Mouse (Mus musculus): ENCODE results near the gene Ppp1r9a. TPM values are rescaled to one million over a fixed set of nuclear protein-coding genes. Genes with fewer than 3 reads are reported as not detected.

The Ppp1r9a gene
- polyA plus RNA-seq, 1 experiment from 2014 or later, result 40.1 TPM

GRCm38 (mm10) chr6:5079108-5079507, 176.4 kb downstream of the Ppp1r9a start:
- 86% methylated on average over 1 of the region's 1 CpGs for WGBS

GRCm38 (mm10) chr6:5080094-5080493, 177.4 kb downstream of the Ppp1r9a start:
- Histone ChIP-seq H3K9ac (ENCODE audit: low read depth, low read length) (no peak overlapping the region), H3K9me3 (ENCODE audit: control insufficient read depth, low read length) (no peaks in the 10 kb centered on the region), H3K27me3 (replicated peaks; ENCODE audit: control insufficient read depth, insufficient read depth, low read length) (no peaks in the 10 kb centered on the region), H3K36me3 (ENCODE audit: control insufficient read depth, insufficient read depth, low read length) (no peaks in the 10 kb centered on the region), H3K4me3 (ENCODE audit: low read length) (no peak overlapping the region), H3K4me2 (ENCODE audit: low read length) (no peak overlapping the region), H3K27ac (ENCODE audit: low read depth, low read length) (no peak overlapping the region), H3K4me1 (ENCODE audit: control insufficient read depth, insufficient read depth, low read depth, low read length) (no peaks in the 10 kb centered on the region; the same call in 1 of the 2 replicates)
- 39% methylated on average over 5 of the region's 5 CpGs for WGBS
- ATAC-seq, result no peak

More at GRCm38 (mm10) chr6:5079108-5079507, 176.4 kb downstream of the Ppp1r9a start:
- no peak overlapping the region for H3K4me2 ChIP-seq (ENCODE audit: low read length)
- H3K4me3 ChIP-seq (ENCODE audit: low read length), result no peak overlapping the region
- no peaks in the 10 kb centered on the region for H3K9me3 ChIP-seq (ENCODE audit: control insufficient read depth, low read length)
- no peaks in the 10 kb centered on the region for H3K36me3 ChIP-seq (ENCODE audit: control insufficient read depth, insufficient read depth, low read length)
- no peak for ATAC-seq
- H3K9ac ChIP-seq (ENCODE audit: low read depth, low read length), result no peak overlapping the region
- no peaks in the 10 kb centered on the region; the same call in 1 of the 2 replicates for H3K4me1 ChIP-seq (ENCODE audit: control insufficient read depth, insufficient read depth, low read depth, low read length)
- no peaks in the 10 kb centered on the region for H3K27me3 ChIP-seq (replicated peaks; ENCODE audit: control insufficient read depth, insufficient read depth, low read length)
- H3K27ac ChIP-seq (ENCODE audit: low read depth, low read length), result no peak overlapping the region

DNA sequence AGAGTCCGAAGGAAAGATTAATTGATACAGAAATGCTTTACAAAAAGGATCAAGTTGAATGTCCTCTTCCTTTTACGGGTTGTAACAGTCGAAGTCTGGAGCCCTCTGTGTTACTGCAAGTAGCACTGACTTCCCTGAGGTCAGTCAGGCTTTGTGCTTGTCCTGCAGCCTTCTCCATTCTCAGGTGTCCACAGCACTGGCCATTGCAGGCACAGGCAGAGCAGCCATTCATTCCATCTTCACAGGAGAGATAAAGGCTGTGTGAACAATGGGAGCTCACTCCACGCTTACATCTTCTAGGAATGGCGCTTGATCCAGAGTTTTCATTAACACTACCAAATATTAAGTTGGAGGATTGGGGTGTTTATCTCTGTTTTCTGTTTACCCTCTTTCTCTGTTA, 177.8 kb downstream of the Ppp1r9a start:
- no peaks in the 10 kb centered on the region for H3K9me3 ChIP-seq (ENCODE audit: control insufficient read depth, low read length)
- ATAC-seq, result no peak
- 34% methylated on average over 5 of the region's 5 CpGs for WGBS
- H3K4me1 ChIP-seq (ENCODE audit: control insufficient read depth, insufficient read depth, low read depth, low read length), result no peaks in the 10 kb centered on the region; the same call in 1 of the 2 replicates
- H3K27me3 ChIP-seq (replicated peaks; ENCODE audit: control insufficient read depth, insufficient read depth, low read length), result no peaks in the 10 kb centered on the region
- no peaks in the 10 kb centered on the region for H3K36me3 ChIP-seq (ENCODE audit: control insufficient read depth, insufficient read depth, low read length)
- H3K4me3 ChIP-seq (ENCODE audit: low read length), result no peak overlapping the region
- H3K4me2 ChIP-seq (ENCODE audit: low read length), result no peak overlapping the region
- no peak overlapping the region for H3K27ac ChIP-seq (ENCODE audit: low read depth, low read length)
- H3K9ac ChIP-seq (ENCODE audit: low read depth, low read length), result no peak overlapping the region

DNA sequence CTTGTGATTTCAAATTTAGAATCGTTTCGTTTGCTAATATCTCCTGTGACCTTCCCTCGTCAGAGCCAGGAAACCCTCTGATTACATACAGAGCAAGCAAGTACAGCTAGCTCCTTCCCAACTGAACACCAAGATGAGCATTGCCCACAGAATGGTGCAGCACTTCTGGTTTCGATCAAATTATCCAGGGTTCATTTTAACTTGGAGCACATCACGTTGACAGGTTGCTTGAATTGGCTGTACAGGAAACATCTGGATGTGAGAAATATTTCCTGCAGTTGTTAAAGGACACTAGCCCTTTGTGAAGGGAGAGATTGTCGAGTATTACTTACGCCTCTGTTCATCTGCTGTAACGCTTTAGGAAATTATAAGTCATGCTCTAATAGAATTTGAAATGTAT, 178.4 kb downstream of the Ppp1r9a start:
- Histone ChIP-seq H3K4me3 (ENCODE audit: low read length) (no peak overlapping the region), H3K36me3 (ENCODE audit: control insufficient read depth, insufficient read depth, low read length) (no peaks in the 10 kb centered on the region), H3K4me2 (ENCODE audit: low read length) (no peak overlapping the region), H3K27me3 (replicated peaks; ENCODE audit: control insufficient read depth, insufficient read depth, low read length) (no peaks in the 10 kb centered on the region), H3K4me1 (ENCODE audit: control insufficient read depth, insufficient read depth, low read depth, low read length) (no peaks in the 10 kb centered on the region; the same call in 1 of the 2 replicates), H3K9me3 (ENCODE audit: control insufficient read depth, low read length) (no peaks in the 10 kb centered on the region), H3K9ac (ENCODE audit: low read depth, low read length) (no peak overlapping the region), H3K27ac (ENCODE audit: low read depth, low read length) (no peak overlapping the region)
- no peak for ATAC-seq
- 52% methylated on average over 8 of the region's 8 CpGs for WGBS

GRCm38 (mm10) chr6:5082144-5082543, 179.4 kb downstream of the Ppp1r9a start:
- H3K27ac ChIP-seq (ENCODE audit: low read depth, low read length), result no peak overlapping the region
- H3K36me3 ChIP-seq (ENCODE audit: control insufficient read depth, insufficient read depth, low read length), result no peaks in the 10 kb centered on the region
- H3K4me2 ChIP-seq (ENCODE audit: low read length), result no peak overlapping the region
- H3K27me3 ChIP-seq (replicated peaks; ENCODE audit: control insufficient read depth, insufficient read depth, low read length), result no peaks in the 10 kb centered on the region
- no peak overlapping the region for H3K9ac ChIP-seq (ENCODE audit: low read depth, low read length)
- no peak for ATAC-seq
- no peak overlapping the region for H3K4me3 ChIP-seq (ENCODE audit: low read length)
- no peaks in the 10 kb centered on the region; the same call in 1 of the 2 replicates for H3K4me1 ChIP-seq (ENCODE audit: control insufficient read depth, insufficient read depth, low read depth, low read length)
- H3K9me3 ChIP-seq (ENCODE audit: control insufficient read depth, low read length), result no peaks in the 10 kb centered on the region

DNA sequence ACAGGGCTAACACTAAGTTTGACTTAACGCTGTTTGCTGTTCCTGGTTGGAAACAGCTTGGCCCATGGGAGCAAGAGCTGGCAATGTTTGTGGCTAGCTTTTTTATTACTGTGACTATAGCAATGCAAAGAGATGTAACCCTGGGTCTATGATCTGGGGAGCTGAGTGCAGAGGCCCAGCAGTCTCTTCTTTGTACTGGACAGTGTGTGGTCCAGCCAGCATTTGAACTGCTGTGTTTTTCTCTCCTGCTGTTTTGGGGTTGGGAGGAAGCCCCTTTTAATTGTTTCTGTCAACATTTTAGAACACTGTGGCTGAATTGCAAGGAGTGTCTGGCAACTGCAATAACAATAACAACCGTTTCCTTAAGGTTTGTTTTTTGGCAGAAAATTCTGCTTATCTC, 180.0 kb downstream of the Ppp1r9a start:
- no peak for ATAC-seq
- Histone ChIP-seq H3K4me2 (ENCODE audit: low read length) (no peak overlapping the region), H3K4me1 (ENCODE audit: control insufficient read depth, insufficient read depth, low read depth, low read length) (no peaks in the 10 kb centered on the region; the same call in 1 of the 2 replicates), H3K9ac (ENCODE audit: low read depth, low read length) (no peak overlapping the region), H3K27ac (ENCODE audit: low read depth, low read length) (no peak overlapping the region), H3K27me3 (replicated peaks; ENCODE audit: control insufficient read depth, insufficient read depth, low read length) (no peaks in the 10 kb centered on the region), H3K36me3 (ENCODE audit: control insufficient read depth, insufficient read depth, low read length) (no peaks in the 10 kb centered on the region), H3K9me3 (ENCODE audit: control insufficient read depth, low read length) (no peaks in the 10 kb centered on the region), H3K4me3 (ENCODE audit: low read length) (no peak overlapping the region)
- WGBS, result 25% methylated on average over 2 of the region's 2 CpGs

DNA sequence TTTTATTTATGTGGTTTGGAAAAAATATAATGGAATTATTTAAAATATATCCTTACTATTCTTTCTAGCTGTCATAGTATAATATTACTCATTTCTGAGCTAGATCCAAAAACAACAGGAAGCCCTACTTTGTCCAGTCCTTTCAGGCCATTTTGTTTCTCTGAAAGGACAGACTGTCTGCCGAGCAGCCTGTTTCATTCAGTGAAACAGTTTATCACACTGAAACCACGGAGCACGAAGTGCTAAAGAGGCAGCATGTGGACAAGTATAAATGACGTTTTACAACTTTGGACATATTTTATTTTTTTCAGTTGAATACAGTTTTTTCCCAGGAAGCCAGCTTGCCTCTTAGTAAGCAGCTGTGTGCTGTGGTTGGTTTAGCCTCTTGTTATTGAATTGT, 181.2 kb downstream of the Ppp1r9a start:
- ATAC-seq, result peak; percentile 20; the same call in 1 of the 2 replicates
- H3K36me3 ChIP-seq (ENCODE audit: control insufficient read depth, insufficient read depth, low read length), result no peaks in the 10 kb centered on the region
- no peak overlapping the region for H3K9ac ChIP-seq (ENCODE audit: low read depth, low read length)
- no peak overlapping the region for H3K4me3 ChIP-seq (ENCODE audit: low read length)
- H3K9me3 ChIP-seq (ENCODE audit: control insufficient read depth, low read length), result no peaks in the 10 kb centered on the region
- H3K4me1 ChIP-seq (ENCODE audit: control insufficient read depth, insufficient read depth, low read depth, low read length), result no peaks in the 10 kb centered on the region; the same call in 1 of the 2 replicates
- 23% methylated on average over 4 of the region's 4 CpGs for WGBS
- H3K27ac ChIP-seq (ENCODE audit: low read depth, low read length), result no peak overlapping the region
- H3K4me2 ChIP-seq (ENCODE audit: low read length), result no peak overlapping the region
- no peaks in the 10 kb centered on the region for H3K27me3 ChIP-seq (replicated peaks; ENCODE audit: control insufficient read depth, insufficient read depth, low read length)

DNA sequence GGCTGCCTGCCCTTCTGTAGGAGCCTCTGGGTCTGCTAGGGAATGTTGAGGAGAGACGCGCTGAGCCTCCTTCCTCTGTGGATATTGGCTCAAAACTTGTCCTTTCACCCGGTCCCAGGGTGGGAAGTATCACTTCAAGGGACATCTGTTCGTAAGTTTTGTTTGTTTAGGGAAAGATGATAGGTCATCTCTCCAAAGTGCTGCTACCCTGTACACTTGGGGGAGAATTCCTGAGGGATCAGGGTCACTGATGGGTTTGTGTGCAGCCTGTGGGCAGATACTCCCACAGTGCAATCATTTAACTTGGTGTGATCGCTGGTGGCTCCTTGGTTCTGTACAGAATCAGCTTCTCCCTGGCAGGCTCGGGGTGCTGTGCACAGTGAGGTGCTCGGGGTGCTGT, 189.2 kb downstream of the Ppp1r9a start:
- H3K9me3 ChIP-seq (ENCODE audit: control insufficient read depth, low read length), result no peaks in the 10 kb centered on the region
- H3K4me1 ChIP-seq (ENCODE audit: control insufficient read depth, insufficient read depth, low read depth, low read length), result no peaks in the 10 kb centered on the region; the same call in 1 of the 2 replicates
- no peaks in the 10 kb centered on the region for H3K36me3 ChIP-seq (ENCODE audit: control insufficient read depth, insufficient read depth, low read length)
- H3K4me2 ChIP-seq (ENCODE audit: low read length), result no peak overlapping the region
- no peak overlapping the region for H3K9ac ChIP-seq (ENCODE audit: low read depth, low read length)
- ATAC-seq, result no peak
- no peaks in the 10 kb centered on the region for H3K27me3 ChIP-seq (replicated peaks; ENCODE audit: control insufficient read depth, insufficient read depth, low read length)
- no peak overlapping the region for H3K4me3 ChIP-seq (ENCODE audit: low read length)
- 82% methylated on average over 7 of the region's 7 CpGs for WGBS
- H3K27ac ChIP-seq (ENCODE audit: low read depth, low read length), result no peak overlapping the region

DNA sequence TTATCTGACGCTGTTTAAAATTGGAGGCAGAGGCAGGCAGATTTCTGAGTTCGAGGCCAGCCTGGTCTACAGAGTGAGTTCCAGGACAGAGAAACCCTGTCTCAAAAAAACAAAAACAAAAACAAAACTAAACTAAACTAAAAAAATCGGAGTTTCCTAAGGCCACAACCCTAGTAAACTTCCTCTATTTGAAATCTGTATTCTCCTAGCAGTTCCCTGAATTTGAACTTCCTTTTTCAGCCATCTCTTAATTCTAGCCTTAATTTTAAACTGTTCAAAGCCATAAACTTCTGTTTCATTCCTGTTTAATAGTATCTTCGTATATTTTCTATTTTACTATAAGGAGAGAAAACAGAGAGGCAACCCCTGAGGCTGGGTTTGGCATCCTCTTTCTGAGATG, 190.1 kb downstream of the Ppp1r9a start:
- H3K9ac ChIP-seq (ENCODE audit: low read depth, low read length), result no peak overlapping the region
- H3K4me1 ChIP-seq (ENCODE audit: control insufficient read depth, insufficient read depth, low read depth, low read length), result no peaks in the 10 kb centered on the region; the same call in 1 of the 2 replicates
- no peak for ATAC-seq
- H3K36me3 ChIP-seq (ENCODE audit: control insufficient read depth, insufficient read depth, low read length), result no peaks in the 10 kb centered on the region
- H3K27me3 ChIP-seq (replicated peaks; ENCODE audit: control insufficient read depth, insufficient read depth, low read length), result no peaks in the 10 kb centered on the region
- H3K4me2 ChIP-seq (ENCODE audit: low read length), result no peak overlapping the region
- no peak overlapping the region for H3K27ac ChIP-seq (ENCODE audit: low read depth, low read length)
- H3K4me3 ChIP-seq (ENCODE audit: low read length), result no peak overlapping the region
- 89% methylated on average over 4 of the region's 4 CpGs for WGBS
- H3K9me3 ChIP-seq (ENCODE audit: control insufficient read depth, low read length), result no peaks in the 10 kb centered on the region

DNA sequence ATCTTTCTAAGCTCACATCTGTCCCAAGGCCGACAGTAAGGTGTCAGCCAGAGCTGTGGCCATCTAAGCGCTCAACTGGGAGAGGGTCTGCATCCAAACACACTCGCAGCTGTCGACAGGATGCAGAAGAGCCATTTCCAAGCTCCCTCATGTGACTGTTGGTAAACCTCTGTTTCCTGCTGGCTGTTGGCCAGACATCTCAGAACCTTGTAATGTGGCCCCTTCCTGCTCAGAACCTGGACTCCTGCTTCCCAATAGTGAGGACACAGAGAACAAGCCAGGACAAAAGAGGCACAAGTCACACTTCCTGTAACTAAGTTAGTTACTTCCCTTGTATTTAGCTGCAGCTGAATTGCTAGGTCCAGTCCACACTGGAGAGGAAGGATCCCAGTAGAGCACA, 190.8 kb downstream of the Ppp1r9a start:
- Histone ChIP-seq H3K9me3 (ENCODE audit: control insufficient read depth, low read length) (no peaks in the 10 kb centered on the region), H3K4me2 (ENCODE audit: low read length) (no peak overlapping the region), H3K36me3 (ENCODE audit: control insufficient read depth, insufficient read depth, low read length) (no peaks in the 10 kb centered on the region), H3K27ac (ENCODE audit: low read depth, low read length) (no peak overlapping the region), H3K9ac (ENCODE audit: low read depth, low read length) (no peak overlapping the region), H3K4me1 (ENCODE audit: control insufficient read depth, insufficient read depth, low read depth, low read length) (no peaks in the 10 kb centered on the region; the same call in 1 of the 2 replicates), H3K4me3 (ENCODE audit: low read length) (no peak overlapping the region), H3K27me3 (replicated peaks; ENCODE audit: control insufficient read depth, insufficient read depth, low read length) (no peaks in the 10 kb centered on the region)
- ATAC-seq, result no peak
- 65% methylated on average over 4 of the region's 4 CpGs for WGBS
